Mouse (Mus musculus): ENCODE results near the gene Fgfr2.

Gene Fgfr2

DNA sequence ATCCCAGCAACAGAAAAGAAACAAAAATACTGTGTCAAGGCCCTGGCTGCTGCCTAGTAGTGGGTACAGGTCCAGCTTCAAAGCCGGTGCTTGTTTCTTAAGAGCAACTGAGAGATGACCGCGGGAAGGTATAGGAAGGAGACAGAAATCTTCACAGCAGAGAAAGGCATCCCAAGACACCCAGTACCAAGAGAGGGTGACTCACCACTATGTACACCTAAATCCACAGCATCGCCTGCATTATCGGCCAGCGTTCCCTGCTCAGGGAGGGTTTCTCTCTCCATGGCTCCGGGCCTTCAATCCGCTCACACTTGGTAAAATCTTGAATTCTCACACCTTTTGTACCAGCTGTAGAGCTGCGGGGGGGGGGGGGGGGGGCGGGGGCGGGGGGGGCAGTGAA lies 2550.3 kb downstream of the Fgfr2 start, which contains the start of gene Nsmce4a:
Gene Nsmce4a, minus strand, starts transcription at position 298 of the 400 bp plus-strand sequence.
- in situ Hi-C loops (cut with MboI; ENCODE audit: unreplicated experiment in 2 of 2) = no loop called here

DNA sequence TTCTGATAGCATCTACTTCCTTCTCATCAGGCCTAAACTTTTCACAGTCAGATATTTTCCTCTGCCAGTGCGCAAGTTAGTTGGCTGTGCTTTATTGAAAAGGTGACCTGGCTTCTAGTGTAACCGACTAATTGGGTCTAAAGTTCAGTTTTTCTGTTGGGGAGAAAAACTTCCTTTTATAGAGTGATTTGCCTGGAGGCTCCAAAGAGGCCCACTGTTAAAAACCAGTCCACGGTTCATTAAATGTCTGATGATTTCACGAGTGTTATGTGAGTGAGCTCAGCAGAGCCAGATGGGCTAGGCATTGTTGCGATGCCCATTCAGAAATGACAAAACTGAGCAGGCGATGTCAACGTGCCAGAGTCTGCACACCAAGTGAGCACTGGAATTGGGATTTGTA lies 2552.7 kb downstream of the Fgfr2 start:
- in situ Hi-C loops (cut with MboI; ENCODE audit: unreplicated experiment in 2 of 2) = no loop called here

DNA sequence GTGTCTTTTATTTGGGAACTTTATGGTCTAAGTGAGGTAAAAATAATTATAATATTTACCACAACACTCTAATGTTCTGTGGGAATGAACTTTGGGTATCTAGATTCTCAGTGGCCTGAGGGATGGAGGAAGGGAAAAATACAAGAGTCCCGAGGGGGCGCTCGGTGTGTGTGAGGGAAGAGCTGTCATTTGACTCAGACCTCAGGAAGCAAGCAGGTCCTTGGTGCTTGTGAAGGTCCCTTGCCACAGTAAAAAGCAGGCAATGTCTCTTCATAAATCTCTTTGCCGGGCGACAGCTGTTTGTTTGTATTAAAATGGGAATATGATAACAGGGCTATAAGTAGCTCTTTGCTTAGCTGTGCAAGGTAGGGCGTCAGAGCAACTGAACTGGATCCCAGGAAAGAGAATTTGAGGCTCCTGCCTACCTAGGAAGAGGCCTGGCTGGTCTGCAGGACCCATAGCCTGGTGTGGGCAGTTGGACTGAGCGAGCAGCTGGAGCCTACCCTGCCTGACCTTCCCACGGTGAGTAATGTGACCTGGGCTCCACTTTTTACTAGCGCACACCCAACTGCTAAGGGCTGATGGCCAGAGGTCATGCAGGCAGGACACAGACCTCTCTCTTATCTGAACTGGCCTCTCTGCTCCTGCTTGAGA lies 2554.2 kb downstream of the Fgfr2 start:
- in situ Hi-C loops (cut with MboI; ENCODE audit: unreplicated experiment in 2 of 2) = no loop called here

DNA sequence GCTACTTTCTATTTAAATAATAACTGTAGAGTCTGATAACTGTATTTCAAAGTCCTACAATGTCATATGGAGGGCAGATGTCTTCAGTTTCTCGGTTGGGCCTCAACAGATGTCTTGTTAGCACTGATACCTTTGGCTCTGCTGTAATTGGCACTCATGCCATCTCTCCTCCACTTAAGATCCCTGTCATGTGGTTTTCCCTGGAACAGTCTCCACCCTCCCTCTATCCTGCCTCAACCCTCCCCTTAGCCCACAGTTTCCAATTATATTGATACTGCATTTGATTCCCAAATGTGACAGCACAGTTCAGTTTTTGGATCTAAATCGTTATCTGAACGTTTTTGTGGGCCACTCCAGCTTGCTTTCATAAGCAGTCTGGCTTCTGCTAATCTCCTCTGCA lies 2558.6 kb downstream of the Fgfr2 start:
- in situ Hi-C loops (cut with MboI; ENCODE audit: unreplicated experiment in 2 of 2) = no loop called here

DNA sequence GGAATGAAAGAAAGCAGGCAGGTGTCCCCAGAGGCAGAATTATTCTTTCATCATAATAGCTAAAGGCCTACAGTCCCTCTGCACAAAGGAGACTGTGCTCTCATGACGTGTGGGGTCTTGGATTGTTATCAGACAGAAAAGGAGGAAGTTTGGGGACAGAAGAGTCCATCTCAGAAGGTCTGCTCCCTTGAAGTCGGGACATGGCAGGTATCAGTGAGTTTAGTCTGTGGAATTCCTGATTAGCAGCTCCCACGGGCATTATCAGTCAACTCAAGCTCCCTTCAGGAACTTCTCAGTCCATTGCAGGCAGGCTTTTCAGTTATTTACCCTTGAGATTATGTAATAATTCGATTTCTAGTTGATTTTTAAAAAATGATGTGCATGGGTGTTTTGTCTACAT lies 2559.3 kb downstream of the Fgfr2 start:
- in situ Hi-C loops (cut with MboI; ENCODE audit: unreplicated experiment in 2 of 2) = no loop called here

DNA sequence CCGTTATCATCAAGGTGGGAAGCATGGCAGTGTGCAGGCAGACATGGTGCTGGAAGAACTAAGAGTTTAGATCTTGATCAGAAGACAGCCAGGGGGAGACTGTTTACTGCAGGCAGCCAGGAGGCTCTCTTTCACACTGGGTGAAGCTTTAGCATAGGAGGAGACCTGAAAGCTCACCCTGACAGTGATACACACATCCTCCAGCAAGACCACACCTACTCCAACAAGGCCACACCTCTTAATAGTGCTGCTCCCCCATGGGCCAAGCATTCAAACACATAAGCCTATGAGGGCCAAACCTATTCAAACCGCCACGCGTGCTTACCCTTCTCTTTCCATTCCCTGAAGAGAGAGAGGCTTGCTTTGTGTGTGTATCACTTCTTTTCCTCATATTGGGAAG lies 2559.9 kb downstream of the Fgfr2 start:
- in situ Hi-C loops (cut with MboI; ENCODE audit: unreplicated experiment in 2 of 2) = no loop called here

DNA sequence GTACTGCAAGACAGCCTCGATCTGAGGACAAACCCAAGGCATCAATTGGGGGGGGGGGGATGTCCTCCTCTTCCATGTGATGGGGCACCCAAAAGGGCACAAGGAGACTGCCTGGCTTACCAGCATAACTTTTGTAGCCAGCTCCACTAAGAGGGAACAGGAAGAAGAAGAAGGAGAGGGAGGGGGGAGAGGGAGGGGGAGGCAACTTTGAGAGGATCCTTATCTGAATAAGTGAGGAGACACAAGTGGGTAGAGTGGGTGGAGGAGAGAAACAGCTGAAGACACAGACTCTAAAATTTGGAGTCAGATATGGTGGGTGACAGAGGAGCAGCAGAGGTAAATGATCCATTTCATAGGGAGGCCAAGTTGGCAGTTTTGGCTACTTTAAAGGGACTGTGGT lies 2562.2 kb downstream of the Fgfr2 start:
- in situ Hi-C loops (cut with MboI; ENCODE audit: unreplicated experiment in 2 of 2) = no loop called here

DNA sequence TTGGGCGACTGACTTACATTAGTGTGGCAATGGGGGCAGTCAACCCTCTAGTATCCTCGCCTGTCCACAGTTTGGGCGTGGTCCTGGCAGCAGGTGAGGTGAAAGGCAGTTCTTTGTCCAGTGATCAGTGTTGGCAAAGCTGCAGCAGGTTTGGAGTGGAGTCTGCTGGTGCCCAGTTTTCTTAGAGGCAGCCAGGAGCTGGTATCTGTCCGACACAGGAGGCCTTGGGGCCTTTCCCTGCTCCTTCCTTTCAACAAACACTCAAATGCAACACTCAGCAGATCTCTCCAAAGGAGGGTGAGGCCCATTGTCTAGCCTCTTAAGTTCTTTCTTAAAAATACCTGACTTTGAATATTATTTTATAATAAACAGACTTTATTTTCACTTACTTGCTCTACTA lies 2564.6 kb downstream of the Fgfr2 start:
- in situ Hi-C loops (cut with MboI; ENCODE audit: unreplicated experiment in 2 of 2) = no loop called here

DNA sequence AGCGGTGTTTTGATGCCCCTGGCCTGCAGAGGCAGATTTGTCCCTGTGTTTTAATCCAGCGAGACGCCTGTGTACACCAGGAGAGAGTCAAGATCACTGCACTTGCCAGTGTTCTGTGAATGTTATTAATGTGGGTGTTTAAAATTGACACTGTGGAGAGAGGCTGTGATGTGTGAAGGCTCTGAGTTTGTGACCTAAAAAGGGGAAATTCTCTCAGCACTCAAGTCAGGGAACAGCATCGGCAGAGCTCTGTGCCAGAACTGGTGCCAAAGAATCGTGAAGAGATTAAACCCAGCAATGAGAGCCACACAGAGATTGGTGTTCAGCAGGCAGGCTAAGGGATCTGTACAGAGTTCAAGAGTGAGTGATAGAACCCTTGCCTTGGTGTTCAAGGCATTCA lies 2567.6 kb downstream of the Fgfr2 start:
- in situ Hi-C loops (cut with MboI; ENCODE audit: unreplicated experiment in 2 of 2) = no loop called here

DNA sequence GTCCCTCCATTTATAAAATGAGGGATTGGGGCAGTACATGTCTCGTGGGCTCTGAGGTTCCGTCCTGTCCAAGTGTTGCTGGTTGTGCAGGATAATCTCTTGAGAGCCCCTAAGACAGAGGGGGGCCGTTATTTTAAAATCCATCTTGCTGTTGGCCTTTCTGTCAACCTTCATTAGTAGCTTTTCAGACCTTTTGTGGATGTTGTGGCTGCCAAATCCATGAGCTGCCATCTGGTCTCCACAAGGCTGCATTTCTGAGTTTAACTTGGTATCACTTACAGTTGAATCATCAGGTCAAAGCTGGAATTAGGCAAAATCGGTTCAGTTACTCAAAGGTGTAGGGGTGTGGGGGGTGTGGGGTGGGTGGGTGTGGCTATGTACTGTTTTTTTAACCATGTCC lies 2569.8 kb downstream of the Fgfr2 start:
- in situ Hi-C loops (cut with MboI; ENCODE audit: unreplicated experiment in 2 of 2) = no loop called here

DNA sequence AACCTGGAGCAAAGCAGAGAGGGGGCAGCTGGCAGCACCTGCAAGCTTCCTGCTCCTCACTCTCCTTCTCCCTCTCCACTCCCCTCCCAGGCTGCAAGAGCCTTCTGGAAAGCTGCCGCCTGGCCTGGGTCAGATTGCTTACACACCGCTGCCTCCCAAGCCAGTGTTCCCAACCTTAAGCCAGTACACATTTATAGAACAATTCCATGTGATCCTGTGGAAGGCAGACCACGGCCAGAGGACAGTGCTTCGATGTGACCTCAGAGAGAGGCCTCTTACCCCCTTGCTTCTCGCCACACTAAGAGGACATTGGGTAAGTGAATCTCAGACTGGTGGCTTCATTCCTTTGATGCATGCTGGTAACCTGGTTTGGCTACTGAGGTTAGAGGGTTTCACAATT lies 2570.4 kb downstream of the Fgfr2 start:
- in situ Hi-C loops (cut with MboI; ENCODE audit: unreplicated experiment in 2 of 2) = no loop called here

DNA sequence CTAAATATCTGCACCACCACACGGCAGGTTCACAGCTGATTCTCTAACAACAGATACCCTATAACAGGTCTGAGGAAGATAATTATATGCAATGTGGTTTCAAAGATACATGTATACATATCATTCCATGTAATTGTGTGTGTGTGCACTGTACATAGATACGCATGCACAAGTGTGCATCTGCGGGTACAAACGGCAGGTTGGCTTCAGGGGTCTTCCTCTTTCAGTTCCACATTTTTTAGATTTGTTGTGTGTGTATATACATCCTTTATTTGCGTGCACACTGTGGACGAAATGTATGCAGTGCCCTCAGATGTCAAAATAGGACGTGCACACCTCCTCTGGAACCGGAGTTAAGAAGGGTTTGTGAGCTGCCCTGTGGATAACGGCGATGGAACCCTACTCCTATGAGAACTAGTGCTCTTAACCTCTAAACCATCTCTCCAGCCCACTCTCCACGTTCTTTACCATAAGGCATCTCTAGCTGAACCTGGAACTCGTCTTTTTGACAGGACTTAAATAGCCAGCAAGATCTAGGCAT lies 2575.4 kb downstream of the Fgfr2 start:
- in situ Hi-C loops (cut with MboI; ENCODE audit: unreplicated experiment in 2 of 2) = loop anchor here (10.0 to 25.0 kb wide), 4 partner anchors 217 to 1015 kb away; partner anchors contain the start of genes 2310057M21Rik (in 1 of the 2), Bub3 (in 1 of the 2), Plekha1 (in 1 of the 2) and Pstk (in 1 of the 2)

DNA sequence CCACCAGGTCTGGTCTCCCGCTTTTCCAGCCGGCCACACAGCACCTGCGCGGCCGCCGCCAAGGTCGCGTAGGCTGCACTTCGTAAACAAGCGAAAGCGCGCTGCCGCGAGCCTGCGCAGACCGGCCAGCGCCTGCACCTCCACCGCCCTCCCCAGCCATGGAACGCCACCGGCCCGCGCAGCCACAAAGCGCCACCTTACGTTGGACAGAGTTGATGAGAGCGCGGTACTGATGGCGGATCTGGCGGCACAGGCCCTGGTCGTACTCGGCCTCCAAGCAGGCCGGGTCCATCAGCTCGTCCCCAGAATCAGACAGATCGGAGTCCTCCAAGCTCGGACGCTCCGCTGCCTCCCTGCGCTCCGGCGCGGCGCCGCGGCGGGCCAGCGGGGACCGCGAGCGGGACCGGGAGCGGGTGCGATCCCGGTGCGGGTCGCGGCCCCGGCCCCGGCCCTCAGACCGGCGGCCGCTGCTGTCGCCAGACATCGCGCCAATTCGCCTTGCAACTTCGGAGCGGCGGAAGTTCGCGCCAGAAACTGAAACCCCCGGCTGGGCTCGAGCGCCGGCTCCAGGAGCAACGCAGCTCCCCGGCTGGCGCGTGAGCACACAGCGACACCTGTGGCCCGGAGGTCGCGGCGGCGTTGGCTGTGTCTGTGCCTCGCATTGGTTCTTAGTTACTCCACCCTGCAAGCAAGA lies 2576.2 kb downstream of the Fgfr2 start:
- in situ Hi-C loops (cut with MboI; ENCODE audit: unreplicated experiment in 2 of 2) = loop anchor here (10.0 to 25.0 kb wide), 4 partner anchors 218 to 1015 kb away; partner anchors contain the start of genes 2310057M21Rik (in 1 of the 2), Bub3 (in 1 of the 2), Plekha1 (in 1 of the 2) and Pstk (in 1 of the 2)

DNA sequence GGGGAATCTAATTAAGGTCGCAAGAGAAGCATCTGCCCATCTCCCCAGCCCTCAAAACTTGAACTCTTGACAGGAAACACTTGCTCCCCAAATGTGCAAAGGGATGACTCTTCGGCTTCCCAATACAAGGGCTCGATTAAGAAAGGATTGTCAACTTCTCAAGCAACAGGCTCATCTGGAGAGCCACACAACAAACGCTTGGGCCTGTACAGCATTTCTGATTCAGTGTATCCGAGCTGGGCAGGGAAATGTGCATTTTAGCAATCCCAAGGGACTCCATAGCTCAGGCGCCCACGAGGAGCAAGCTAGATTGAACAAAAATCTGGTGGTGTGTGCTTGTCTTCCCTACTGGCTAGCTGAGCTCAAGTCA lies 2576.7 kb downstream of the Fgfr2 start:
- in situ Hi-C loops (cut with MboI; ENCODE audit: unreplicated experiment in 2 of 2) = loop anchor here (10.0 to 25.0 kb wide), 4 partner anchors 218 to 1016 kb away; partner anchors contain the start of genes 2310057M21Rik (in 1 of the 2), Bub3 (in 1 of the 2), Plekha1 (in 1 of the 2) and Pstk (in 1 of the 2)

DNA sequence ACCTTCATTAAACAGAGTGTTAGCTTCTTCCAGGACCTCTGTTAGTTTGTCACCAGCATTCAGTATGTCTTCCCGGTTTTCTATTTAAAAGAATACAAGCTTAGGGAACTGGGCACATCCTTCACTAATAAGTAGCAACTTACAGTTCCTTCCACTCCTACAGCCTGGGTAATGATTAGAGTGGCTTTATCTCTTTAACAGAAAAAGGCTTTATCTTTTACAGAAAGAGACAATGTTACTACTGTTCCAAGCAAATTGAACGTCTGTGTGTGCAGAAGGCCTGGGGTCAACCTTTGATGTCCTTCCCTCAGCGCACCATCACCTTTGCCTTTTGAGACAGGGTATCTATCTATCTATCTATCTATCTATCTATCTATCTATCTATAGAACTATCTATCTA lies 2577.3 kb downstream of the Fgfr2 start:
- in situ Hi-C loops (cut with MboI; ENCODE audit: unreplicated experiment in 2 of 2) = loop anchor here (10.0 to 25.0 kb wide), 4 partner anchors 219 to 1016 kb away; partner anchors contain the start of genes 2310057M21Rik (in 1 of the 2), Bub3 (in 1 of the 2), Plekha1 (in 1 of the 2) and Pstk (in 1 of the 2)

DNA sequence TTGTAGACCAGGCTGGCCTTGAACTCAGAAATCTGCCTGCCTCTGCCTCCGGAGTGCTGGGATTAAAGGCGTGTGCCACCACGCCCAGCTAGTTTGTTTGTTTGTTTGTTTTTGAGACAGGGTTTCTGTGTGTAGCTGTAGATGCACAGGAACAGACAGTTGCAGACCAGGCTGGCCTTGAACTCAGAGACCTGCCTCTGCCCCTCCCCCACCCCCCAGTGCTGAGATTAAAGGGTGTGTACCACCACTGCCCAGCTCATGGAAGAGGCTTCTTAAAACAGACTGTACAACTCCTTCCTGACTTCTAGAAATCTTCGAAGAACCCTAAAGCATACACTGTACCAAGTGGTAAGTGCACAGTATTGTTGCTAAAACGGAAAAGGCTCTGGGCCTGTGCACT lies 2577.7 kb downstream of the Fgfr2 start:
- in situ Hi-C loops (cut with MboI; ENCODE audit: unreplicated experiment in 2 of 2) = loop anchor here (10.0 to 25.0 kb wide), 4 partner anchors 219 to 1017 kb away; partner anchors contain the start of genes 2310057M21Rik (in 1 of the 2), Bub3 (in 1 of the 2), Plekha1 (in 1 of the 2) and Pstk (in 1 of the 2)

DNA sequence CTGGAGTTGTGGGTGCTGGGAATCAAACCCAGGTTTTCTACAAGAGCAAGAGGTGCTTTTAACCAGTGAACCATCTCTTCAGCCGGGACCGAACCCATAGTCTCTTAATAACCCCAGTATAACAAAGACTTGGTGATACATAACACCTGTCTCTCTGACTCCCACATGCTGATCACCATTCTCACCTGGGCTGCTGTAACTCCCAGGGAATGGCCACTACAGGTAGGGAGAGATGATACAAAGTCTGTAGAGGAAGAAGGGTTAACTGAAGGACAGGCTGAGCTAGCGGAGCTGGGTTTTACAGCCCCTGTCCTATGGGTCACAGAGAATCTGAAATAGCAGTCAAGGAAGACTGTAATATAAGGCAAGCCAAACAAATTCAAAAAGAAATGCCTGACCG lies 2580.0 kb downstream of the Fgfr2 start:
- in situ Hi-C loops (cut with MboI; ENCODE audit: unreplicated experiment in 2 of 2) = loop anchor here (10.0 to 25.0 kb wide), 4 partner anchors 222 to 1019 kb away; partner anchors contain the start of genes 2310057M21Rik (in 1 of the 2), Bub3 (in 1 of the 2), Plekha1 (in 1 of the 2) and Pstk (in 1 of the 2)

DNA sequence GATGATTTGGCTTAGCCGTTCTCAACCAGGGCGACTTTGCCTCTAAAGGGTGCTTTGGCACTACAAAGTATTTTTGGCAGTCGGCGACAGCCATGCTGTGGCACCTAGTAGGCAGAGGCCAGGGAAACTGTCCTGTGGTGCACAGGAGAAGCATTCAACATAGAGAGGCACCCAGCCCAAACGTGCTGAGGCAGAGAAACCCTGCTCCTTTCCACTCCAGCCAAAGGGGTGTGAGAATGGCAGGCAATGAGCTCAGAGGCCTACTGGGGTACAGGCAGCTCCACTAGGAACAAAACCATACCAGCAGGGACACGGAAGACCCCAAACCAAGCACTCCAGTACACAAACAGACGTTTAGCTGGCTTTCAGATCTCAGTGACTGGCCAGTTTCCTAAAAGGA lies 2583.0 kb downstream of the Fgfr2 start:
- in situ Hi-C loops (cut with MboI; ENCODE audit: unreplicated experiment in 2 of 2) = loop anchor here (10.0 to 25.0 kb wide), 4 partner anchors 225 to 1022 kb away; partner anchors contain the start of genes 2310057M21Rik (in 1 of the 2), Bub3 (in 1 of the 2), Plekha1 (in 1 of the 2) and Pstk (in 1 of the 2)

DNA sequence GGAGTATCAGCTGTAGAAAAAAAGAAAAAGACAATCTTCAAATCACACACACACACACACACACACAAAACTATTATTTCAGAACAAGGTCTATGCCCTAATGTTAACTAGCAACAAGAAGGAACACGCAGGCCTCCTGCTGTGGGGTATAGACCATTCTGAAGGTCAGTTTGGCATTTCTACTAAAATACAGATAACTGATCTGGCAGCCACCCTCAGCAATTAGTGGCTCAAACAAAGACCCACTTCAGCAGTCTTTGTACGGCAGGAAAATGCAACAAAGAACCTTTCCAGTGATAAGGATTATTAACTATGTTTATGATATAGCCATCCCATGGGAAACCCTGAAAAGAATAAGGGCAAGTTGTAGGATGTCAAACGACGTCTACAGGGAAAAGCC lies 2586.1 kb downstream of the Fgfr2 start:
- in situ Hi-C loops (cut with MboI; ENCODE audit: unreplicated experiment in 2 of 2) = loop anchor here (25.0 kb wide), 3 partner anchors 325 to 1025 kb away; partner anchors contain the start of genes 2310057M21Rik (in 1 of the 2), Bub3 (in 1 of the 2), Plekha1 (in 1 of the 2) and Pstk (in 1 of the 2)

DNA sequence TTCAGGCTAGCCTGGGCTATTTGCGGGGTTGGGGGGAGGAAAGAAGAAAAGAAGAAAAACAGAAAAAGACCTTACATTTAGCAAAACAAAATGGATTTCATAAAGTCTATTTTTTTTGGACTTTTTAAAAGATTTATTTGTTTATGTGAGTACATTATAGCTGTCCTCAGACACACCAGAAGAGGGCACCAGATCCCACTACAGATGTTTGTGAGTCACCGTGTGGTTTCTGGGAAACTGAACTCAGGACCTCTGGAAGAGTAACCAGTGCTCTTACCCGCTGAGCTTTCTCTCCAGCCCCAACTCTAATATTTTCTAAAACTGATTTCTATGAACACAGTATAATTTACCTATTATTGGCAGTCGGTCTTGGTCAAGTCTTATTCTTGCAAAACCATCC lies 2588.0 kb downstream of the Fgfr2 start:
- in situ Hi-C loops (cut with MboI; ENCODE audit: unreplicated experiment in 2 of 2) = loop anchor here (25.0 kb wide), 3 partner anchors 327 to 1027 kb away; partner anchors contain the start of genes 2310057M21Rik (in 1 of the 2), Bub3 (in 1 of the 2), Plekha1 (in 1 of the 2) and Pstk (in 1 of the 2)
